Mouse (Mus musculus) stomach, embryonic 16.5 days (tissue): ENCODE measurements around the gene Sspo. TPM values are rescaled to one million over a fixed set of nuclear protein-coding genes. Genes with fewer than 3 reads are reported as not detected.

Experiments used
- ATAC-seq: fragments of 200-750 bp; cut with Nextera tagmentation; 2 replicates; pipeline ENCODE4 v1.8.0; 2017; ENCODE audit warnings: moderate number of reproducible peaks, moderate TSS enrichment; ENCODE audit not compliant: insufficient read depth, low FRiP score
- H3K27ac ChIP-seq: fragments of 300-500 bp; sonication (generic); 2 replicates; pipeline ENCODE4 v1.5.1; 2014; ENCODE audit warnings: low read length
- H3K27me3 ChIP-seq: fragments of 300-500 bp; sonication (generic); 2 replicates; pipeline ENCODE4 v1.6.1; 2014; ENCODE audit warnings: low read length, control low read depth, mixed read lengths; ENCODE audit not compliant: control insufficient read depth, insufficient read depth
- H3K36me3 ChIP-seq: fragments of 300-500 bp; sonication (generic); 2 replicates; pipeline ENCODE4 v1.6.1; 2014; ENCODE audit warnings: low read length; ENCODE audit not compliant: control insufficient read depth, insufficient read depth
- H3K4me1 ChIP-seq: fragments of 300-500 bp; sonication (generic); 2 replicates; pipeline ENCODE4 v1.6.1; 2014; ENCODE audit warnings: low read length, control low read depth, mixed read lengths; ENCODE audit not compliant: control insufficient read depth, insufficient read depth
- H3K4me2 ChIP-seq: fragments of 300-500 bp; sonication (generic); 2 replicates; pipeline ENCODE4 v1.6.1; 2014; ENCODE audit warnings: low read depth, low read length, mixed read lengths
- H3K4me3 ChIP-seq: fragments of 300-500 bp; sonication (generic); replicated peaks from 2 replicates; pipeline ENCODE4 v1.5.1; 2014; ENCODE audit warnings: mild to moderate bottlenecking, low read length
- H3K9ac ChIP-seq: fragments of 300-500 bp; sonication (generic); 2 replicates; pipeline ENCODE4 v1.6.1; 2014; ENCODE audit warnings: low read length
- H3K9me3 ChIP-seq: fragments of 300-500 bp; sonication (generic); replicated peaks from 2 replicates; pipeline ENCODE4 v1.6.1; 2016; ENCODE audit warnings: low read length, control low read depth; ENCODE audit not compliant: control insufficient read depth
- WGBS: fragments of 180-500 bp; shearing (Covaris S2); extraction: QIAGEN DNeasy Blood & Tissue Kit; methylation state at CpG from one replicate; pipeline ENCODE4 v1.1.7; 2014; 5-methylcytosine and 5-hydroxymethylcytosine counted together
- polyA plus RNA-seq: library from polyadenylated mRNA; unstranded; fragments of >200 nt; fragmentation: Nextera tagmentation; extraction: Ambion mirVana; gene quantifications from 2 replicates; pipeline ENCODE4 v1.2.1, GENCODE M21; 2015

Gene Sspo
- polyA plus RNA-seq, 1 experiment from 2014 or later: 0.89 TPM

- Histone ChIP-seq H3K4me1 (no peaks in the 10 kb centered on the region), H3K4me3 (no peak overlapping the region), H3K27ac (no peak overlapping the region), H3K4me2 (no peak overlapping the region), H3K27me3 (no peaks in the 10 kb centered on the region), H3K9me3 (no peaks in the 10 kb centered on the region), H3K9ac (no peak overlapping the region), H3K36me3 (no peaks in the 10 kb centered on the region)
- no peak for ATAC-seq
- WGBS: 70% methylated on average over 3 of the region's 3 CpGs
Observed at GRCm38 (mm10) chr6:48452771-48453170, 4.7 kb downstream of the Sspo start.

DNA sequence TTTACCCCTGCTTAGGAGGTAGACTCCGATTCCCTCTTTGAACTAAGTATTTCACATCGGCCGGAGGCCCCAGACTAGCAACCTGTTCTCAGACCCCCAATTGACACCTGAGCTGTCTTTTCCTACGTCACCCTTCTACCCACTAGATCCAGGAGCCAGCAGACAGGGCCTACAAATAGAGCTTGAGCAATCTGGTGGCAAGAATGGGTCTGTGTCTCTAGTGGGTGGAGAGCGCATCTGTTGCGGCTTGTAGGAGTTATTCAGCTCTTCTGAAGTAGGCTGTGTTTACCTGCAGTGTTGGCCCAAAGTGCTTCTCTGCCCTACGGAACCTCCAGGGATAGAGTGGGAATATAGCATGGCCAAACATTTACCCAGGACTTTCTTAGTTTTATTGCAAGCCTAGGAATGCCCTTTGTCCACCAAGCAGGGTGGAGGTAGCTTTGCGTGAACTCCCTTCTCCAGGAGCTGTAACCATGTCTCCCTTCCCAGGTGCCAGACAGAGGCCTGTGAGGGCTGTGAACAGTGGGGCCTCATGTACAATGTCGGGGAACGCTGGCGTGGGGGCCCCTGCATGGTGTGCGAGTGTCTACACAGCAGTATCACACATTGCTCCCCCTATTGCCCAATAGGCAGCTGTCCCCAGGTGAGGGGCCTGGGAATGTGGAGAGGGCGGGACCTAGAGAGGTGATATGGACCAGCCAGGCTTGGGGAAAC lies 17.1 kb downstream of the Sspo start:
- no peak overlapping the region for H3K27ac ChIP-seq
- no peaks in the 10 kb centered on the region for H3K9me3 ChIP-seq
- H3K4me1 ChIP-seq: no peaks in the 10 kb centered on the region
- WGBS: 82% methylated on average over 13 of the region's 13 CpGs
- no peaks in the 10 kb centered on the region for H3K27me3 ChIP-seq
- H3K36me3 ChIP-seq: no peaks in the 10 kb centered on the region
- peak; percentile 19; the same call in 1 of the 2 replicates for ATAC-seq
- H3K4me2 ChIP-seq: no peak overlapping the region
- H3K9ac ChIP-seq: no peak overlapping the region
- no peak overlapping the region for H3K4me3 ChIP-seq

GRCm38 (mm10) chr6:48466715-48467114 lies 18.7 kb downstream of the Sspo start:
- WGBS: 34% methylated on average over 6 of the region's 6 CpGs
- Histone ChIP-seq H3K27ac (no peak overlapping the region), H3K4me2 (no peak overlapping the region), H3K9me3 (no peaks in the 10 kb centered on the region), H3K4me3 (no peak overlapping the region), H3K9ac (no peak overlapping the region), H3K27me3 (no peaks in the 10 kb centered on the region), H3K36me3 (no peaks in the 10 kb centered on the region), H3K4me1 (no peaks in the 10 kb centered on the region)
- ATAC-seq: no peak

DNA sequence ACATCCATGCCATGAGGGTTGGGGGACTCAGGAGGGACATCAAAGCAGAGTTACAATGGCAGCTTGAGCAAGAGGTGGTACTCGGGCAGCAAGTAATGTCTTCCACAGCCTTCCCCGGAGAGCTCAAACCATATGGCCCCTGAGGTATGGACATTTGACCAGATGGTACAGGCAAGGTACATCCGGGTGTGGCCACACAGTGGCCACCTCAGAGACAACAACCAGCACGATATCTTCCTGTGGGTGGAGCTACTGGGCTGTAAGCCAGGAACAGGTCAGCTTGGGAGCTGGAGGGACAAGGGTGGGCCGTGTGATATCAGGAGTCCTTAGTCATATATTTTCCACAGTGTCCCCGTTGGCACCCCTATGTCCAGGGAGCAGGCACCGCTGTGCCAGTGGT lies 19.5 kb downstream of the Sspo start:
- no peaks in the 10 kb centered on the region for H3K4me1 ChIP-seq
- no peak overlapping the region for H3K4me3 ChIP-seq
- no peaks in the 10 kb centered on the region for H3K9me3 ChIP-seq
- 71% methylated on average over 7 of the region's 7 CpGs for WGBS
- H3K4me2 ChIP-seq: no peak overlapping the region
- no peaks in the 10 kb centered on the region for H3K27me3 ChIP-seq
- ATAC-seq: no peak
- no peak overlapping the region for H3K9ac ChIP-seq
- no peak overlapping the region for H3K27ac ChIP-seq
- H3K36me3 ChIP-seq: no peaks in the 10 kb centered on the region

GRCm38 (mm10) chr6:48470739-48471138 lies 22.7 kb downstream of the Sspo start:
- ATAC-seq: no peak
- H3K4me1 ChIP-seq: no peaks in the 10 kb centered on the region
- no peak overlapping the region for H3K27ac ChIP-seq
- WGBS: 71% methylated on average over 2 of the region's 2 CpGs
- H3K9ac ChIP-seq: no peak overlapping the region
- no peaks in the 10 kb centered on the region for H3K27me3 ChIP-seq
- no peaks in the 10 kb centered on the region for H3K9me3 ChIP-seq
- no peak overlapping the region for H3K4me3 ChIP-seq
- no peaks in the 10 kb centered on the region for H3K36me3 ChIP-seq
- H3K4me2 ChIP-seq: no peak overlapping the region

DNA sequence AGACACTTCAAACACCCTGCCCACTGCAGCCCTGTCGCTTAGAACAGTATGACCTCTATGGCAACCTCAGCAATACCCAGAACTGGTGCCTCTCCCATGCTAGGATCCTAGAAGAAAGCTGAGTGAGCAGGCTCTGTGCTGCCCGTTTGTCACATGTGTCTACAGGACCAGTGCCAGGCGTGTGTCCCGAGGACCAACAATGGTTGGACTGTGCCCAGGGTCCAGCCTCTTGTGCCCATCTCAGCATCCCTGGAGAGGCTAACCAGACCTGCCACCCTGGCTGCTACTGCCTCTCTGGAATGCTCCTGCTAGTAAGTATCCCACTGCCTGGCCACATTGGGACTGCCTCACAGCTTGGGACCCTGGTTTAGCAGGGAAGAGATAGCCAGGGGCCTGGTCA lies 30.4 kb downstream of the Sspo start:
- H3K4me2 ChIP-seq: no peak overlapping the region
- H3K36me3 ChIP-seq: no peaks in the 10 kb centered on the region
- H3K4me3 ChIP-seq: no peak overlapping the region
- no peaks in the 10 kb centered on the region for H3K9me3 ChIP-seq
- H3K9ac ChIP-seq: no peak overlapping the region
- no peaks in the 10 kb centered on the region for H3K27me3 ChIP-seq
- H3K4me1 ChIP-seq: no peaks in the 10 kb centered on the region
- no peak for ATAC-seq
- no peak overlapping the region for H3K27ac ChIP-seq
- 85% methylated on average over 4 of the region's 4 CpGs for WGBS

DNA sequence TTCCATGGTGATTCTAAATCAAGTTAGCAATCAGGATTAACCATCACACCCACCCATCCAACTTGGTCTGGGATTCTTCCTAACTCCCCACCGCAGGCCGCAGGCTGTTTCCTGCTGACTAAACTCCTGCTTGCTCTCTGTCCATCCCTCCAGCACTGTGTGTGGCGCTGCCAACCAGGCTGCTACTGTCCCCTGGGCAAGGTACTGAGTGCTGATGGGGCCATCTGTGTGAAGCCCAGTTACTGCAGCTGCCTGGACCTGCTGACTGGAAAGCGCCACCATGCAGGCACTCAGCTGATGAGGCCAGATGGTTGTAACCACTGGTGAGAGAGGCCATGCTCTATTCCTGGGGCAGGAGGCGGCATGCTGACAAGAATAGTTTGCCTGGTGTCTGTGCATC lies 34.5 kb downstream of the Sspo start:
- H3K36me3 ChIP-seq: no peaks in the 10 kb centered on the region
- H3K4me3 ChIP-seq: no peak overlapping the region
- H3K9ac ChIP-seq: no peak overlapping the region
- H3K4me2 ChIP-seq: no peak overlapping the region
- 0 out of 2 replicates have a peak, but pooled peaks cover under 1% of the 10 kb centered on the region for H3K4me1 ChIP-seq
- no peak for ATAC-seq
- no peaks in the 10 kb centered on the region for H3K9me3 ChIP-seq
- no peaks in the 10 kb centered on the region for H3K27me3 ChIP-seq
- WGBS: 75% methylated on average over 5 of the region's 5 CpGs
- no peak overlapping the region for H3K27ac ChIP-seq

- WGBS: 11% methylated on average over 20 of the region's 25 CpGs
- peak overlapping the region; percentile 29 for H3K4me3 ChIP-seq
- ATAC-seq: no peak; the same call in 1 of the 2 replicates
- peak overlapping the region; percentile 50 for H3K4me2 ChIP-seq
- H3K9ac ChIP-seq: peak overlapping the region; percentile 56
- H3K4me1 ChIP-seq: 0 out of 2 replicates have a peak, but pooled peaks cover 4% of the 10 kb centered on the region
- no peak overlapping the region for H3K27ac ChIP-seq
- H3K36me3 ChIP-seq: no peaks in the 10 kb centered on the region
- H3K27me3 ChIP-seq: no peaks in the 10 kb centered on the region
- H3K9me3 ChIP-seq: no peaks in the 10 kb centered on the region
Observed at GRCm38 (mm10) chr6:48487747-48488725, 40.0 kb downstream of the Sspo start.

GRCm38 (mm10) chr6:48489741-48490140 lies 41.7 kb downstream of the Sspo start:
- Histone ChIP-seq H3K4me1 (0 out of 2 replicates have a peak, but pooled peaks cover 4% of the 10 kb centered on the region), H3K27me3 (no peaks in the 10 kb centered on the region), H3K4me3 (no peak overlapping the region), H3K9me3 (no peaks in the 10 kb centered on the region), H3K9ac (no peak overlapping the region), H3K27ac (no peak overlapping the region), H3K4me2 (no peak overlapping the region), H3K36me3 (no peaks in the 10 kb centered on the region)
- ATAC-seq: no peak
- WGBS: 97% methylated on average over 3 of the region's 3 CpGs
